Mouse (Mus musculus) forebrain, postnatal 0 days (tissue): Measurements from ENCODE around the gene Ddx19b. TPM values are rescaled to one million over a fixed set of nuclear protein-coding genes. Genes with fewer than 3 reads are reported as not detected.
"Not testable (repeated sequence)": the region's sequence is repeated elsewhere in the genome, so short reads cannot be mapped to it uniquely, and the experiment has no call there.

Experiments
- ATAC-seq: fragments of 200-750 bp; cut with Nextera tagmentation; 2 replicates; pipeline ENCODE4 v1.8.0; 2017; ENCODE audit warnings: mild to moderate bottlenecking, moderate library complexity
- DNase-seq: peaks from one replicate; pipeline ENCODE4 v3.0.0-alpha.2; 2015
- H3K27ac ChIP-seq: fragments of 300-500 bp; sonication (generic); 2 replicates; pipeline ENCODE4 v1.5.1; 2014; ENCODE audit warnings: low read depth, mild to moderate bottlenecking, antibody characterized with exemption, low read length, moderate library complexity, mixed read lengths
- H3K27me3 ChIP-seq: fragments of 300-500 bp; sonication (generic); 2 replicates; pipeline ENCODE4 v1.6.1; 2014; ENCODE audit warnings: mild to moderate bottlenecking, low read length, mixed read lengths; ENCODE audit not compliant: insufficient read depth
- H3K36me3 ChIP-seq: fragments of 300-500 bp; sonication (generic); 2 replicates; pipeline ENCODE4 v1.6.1; 2014; ENCODE audit warnings: mild to moderate bottlenecking, moderate library complexity; ENCODE audit not compliant: insufficient read depth
- H3K4me1 ChIP-seq: fragments of 300-500 bp; sonication (generic); 2 replicates; pipeline ENCODE4 v1.6.1; 2014; ENCODE audit warnings: antibody characterized with exemption; ENCODE audit not compliant: insufficient read depth
- H3K4me2 ChIP-seq: fragments of 300-500 bp; sonication (generic); 2 replicates; pipeline ENCODE4 v1.6.1; 2014; ENCODE audit warnings: low read depth, mild to moderate bottlenecking, moderate library complexity
- H3K4me3 ChIP-seq: fragments of 300-500 bp; sonication (generic); 2 replicates; pipeline ENCODE4 v1.5.1; 2014; ENCODE audit warnings: low read depth, low read length, mixed read lengths
- H3K9ac ChIP-seq: fragments of 300-500 bp; sonication (generic); 2 replicates; pipeline ENCODE4 v1.6.1; 2014; ENCODE audit warnings: mild to moderate bottlenecking
- H3K9me3 ChIP-seq: fragments of 300-500 bp; sonication (generic); 2 replicates; pipeline ENCODE4 v1.6.1; 2016; ENCODE audit warnings: low read length
- CTCF ChIP-seq: sonication (generic); IDR thresholded peaks from 2 replicates; pipeline ENCODE4 v1.5.1; 2016; ENCODE audit warnings: antibody characterized with exemption, control low read depth, low read depth
- WGBS: fragments of 180-500 bp; shearing (Covaris S2); extraction: QIAGEN DNeasy Blood & Tissue Kit; methylation state at CpG from one replicate; pipeline ENCODE4 v1.1.7; 2014; 5-methylcytosine and 5-hydroxymethylcytosine counted together
- polyA plus RNA-seq: library from polyadenylated mRNA; unstranded; fragments of >200 nt; fragmentation: Nextera tagmentation; extraction: Ambion mirVana; gene quantifications from 2 replicates; pipeline ENCODE4 v1.2.1, GENCODE M21; 2015
- total RNA-seq: library from RNA; depleted of rRNA; stranded (reverse); fragments of >200 nt; gene quantifications from 2 replicates; pipeline ENCODE4 v1.2.3, GENCODE M21; 2014

Ddx19b gene
- total and polyA plus RNA-seq, 2 experiments from 2014 or later: 5.5 to 16.8 TPM

DNA sequence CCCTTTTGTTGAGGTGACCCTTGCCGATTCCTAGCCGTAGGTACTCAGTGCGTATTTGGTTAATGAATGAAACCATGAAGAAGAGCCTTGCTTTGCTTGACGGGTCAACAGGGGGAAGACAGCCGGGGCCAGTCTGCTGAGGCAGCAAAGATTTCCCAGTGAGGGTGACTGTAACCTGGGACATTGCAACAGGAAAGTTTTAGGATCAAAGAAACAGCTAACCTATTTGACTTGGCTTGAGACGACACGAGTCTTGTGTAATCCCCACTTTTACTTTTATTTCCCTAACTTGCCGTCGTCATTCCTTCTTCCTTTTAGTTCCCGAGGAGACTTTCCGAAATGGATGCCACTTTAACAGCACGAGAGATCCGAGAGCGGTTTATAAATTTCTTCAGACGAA lies 5.0 kb upstream of the Ddx19b start:
- H3K4me1 ChIP-seq: peaks cover 8% of the 10 kb centered on the region
- no peaks in the 10 kb centered on the region for H3K9me3 ChIP-seq
- WGBS: 94% methylated on average over 15 of the region's 15 CpGs
- no peak overlapping the region for H3K9ac ChIP-seq
- H3K27ac ChIP-seq: no peak overlapping the region
- TF ChIP-seq CTCF: no peak
- no peak for DNase-seq
- ATAC-seq: no peak
- H3K36me3 ChIP-seq: peaks cover 37% of the 10 kb centered on the region
- no peak overlapping the region for H3K4me3 ChIP-seq
- no peak overlapping the region for H3K4me2 ChIP-seq
- no peaks in the 10 kb centered on the region for H3K27me3 ChIP-seq

DNA sequence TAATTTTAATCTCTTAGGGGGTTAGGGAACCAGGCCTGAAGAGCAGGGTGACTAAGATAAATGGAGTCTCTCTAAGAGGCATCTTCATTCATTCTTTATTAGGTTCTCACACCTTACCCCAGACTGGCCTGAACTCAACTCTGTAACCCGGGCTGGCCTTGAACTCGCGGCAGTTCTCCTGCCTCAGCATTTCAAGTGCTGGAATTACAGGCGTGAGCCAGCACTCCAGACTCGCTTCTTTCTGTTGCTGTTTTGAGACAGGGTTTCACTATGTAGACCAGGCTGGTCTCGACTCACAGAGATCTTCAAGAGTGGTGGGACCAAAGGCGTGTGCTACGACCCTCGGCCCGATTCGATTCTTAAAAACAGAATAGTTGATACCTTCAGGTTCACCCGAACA lies 2.7 kb upstream of the Ddx19b start:
- Histone ChIP-seq H3K9ac (peak overlapping the region; percentile 97), H3K9me3 (no peaks in the 10 kb centered on the region), H3K36me3 (peaks cover 22% of the 10 kb centered on the region), H3K4me2 (peak overlapping the region; percentile 46), H3K27me3 (no peaks in the 10 kb centered on the region), H3K27ac (peak overlapping the region; percentile 88), H3K4me3 (peak overlapping the region; percentile 80), H3K4me1 (peaks cover 8% of the 10 kb centered on the region)
- 24% methylated on average over 12 of the region's 12 CpGs for WGBS
- TF ChIP-seq CTCF: no peak
- DNase-seq: no peak
- no peak for ATAC-seq

DNA sequence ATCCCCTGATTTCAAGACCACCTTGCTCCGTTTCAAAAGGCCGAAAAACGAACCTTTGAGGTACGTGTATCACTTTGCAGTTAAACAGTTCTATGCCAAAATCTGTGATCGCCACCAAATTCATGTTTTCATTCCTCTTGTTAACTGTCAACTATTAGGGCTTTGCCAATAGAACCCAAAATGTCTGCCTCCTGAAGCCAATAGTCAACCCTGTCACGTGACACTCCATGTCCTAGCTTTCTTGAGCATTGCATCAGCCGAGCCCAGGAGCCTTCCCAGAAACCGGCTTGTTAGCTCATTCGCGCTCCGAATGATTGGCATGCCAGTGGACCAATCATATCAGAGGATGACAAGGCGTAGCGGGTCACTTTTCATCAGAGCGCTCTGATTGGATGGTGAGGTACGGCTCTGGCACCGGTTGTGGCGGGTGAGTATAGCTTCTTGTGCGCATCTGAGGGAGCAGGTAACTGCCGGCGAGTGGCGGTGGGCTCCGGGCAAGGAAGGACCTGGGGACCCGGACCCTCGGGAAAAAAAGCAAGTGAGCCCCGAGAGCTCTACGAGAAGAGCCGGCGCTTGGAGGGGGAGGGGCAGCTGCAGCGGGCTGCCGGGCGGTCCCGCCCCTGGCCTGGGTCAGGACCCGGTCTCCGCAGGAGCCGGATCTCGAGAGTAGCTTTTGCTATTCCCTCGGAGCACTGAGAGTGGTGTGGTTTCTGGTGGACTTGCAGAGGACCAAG lies 2.1 kb upstream of the Ddx19b start:
- no peak for TF ChIP-seq CTCF
- Histone ChIP-seq H3K4me3 (peak overlapping the region; percentile 80), H3K27ac (peak overlapping the region; percentile 88), H3K9ac (peak overlapping the region; percentile 97), H3K27me3 (no peaks in the 10 kb centered on the region), H3K36me3 (peaks cover 16% of the 10 kb centered on the region), H3K9me3 (no peaks in the 10 kb centered on the region), H3K4me2 (peak overlapping the region; percentile 46), H3K4me1 (peaks cover 8% of the 10 kb centered on the region)
- WGBS: 6% methylated on average over 37 of the region's 37 CpGs
- peak; percentile 100 for ATAC-seq
- peak; percentile 100 for DNase-seq

GRCm38 (mm10) chr8:111032916-111033315 lies 1.4 kb upstream of the Ddx19b start, which contains the start of gene Aars:
TSS of gene Aars (plus strand) at chr8:111033144.
- Histone ChIP-seq H3K4me1 (peaks cover 12% of the 10 kb centered on the region), H3K27me3 (no peaks in the 10 kb centered on the region), H3K27ac (peak within 1 kb of the TSS; percentile 88), H3K4me3 (peak within 1 kb of the TSS; percentile 80), H3K9ac (peak within 1 kb of the TSS; percentile 97), H3K4me2 (peak within 1 kb of the TSS; percentile 46), H3K36me3 (peaks cover 9% of the 10 kb centered on the region), H3K9me3 (no peaks in the 10 kb centered on the region)
- DNase-seq: no peak
- no peak for ATAC-seq
- 96% methylated on average over 7 of the region's 7 CpGs for WGBS
- TF ChIP-seq CTCF: no peak

DNA sequence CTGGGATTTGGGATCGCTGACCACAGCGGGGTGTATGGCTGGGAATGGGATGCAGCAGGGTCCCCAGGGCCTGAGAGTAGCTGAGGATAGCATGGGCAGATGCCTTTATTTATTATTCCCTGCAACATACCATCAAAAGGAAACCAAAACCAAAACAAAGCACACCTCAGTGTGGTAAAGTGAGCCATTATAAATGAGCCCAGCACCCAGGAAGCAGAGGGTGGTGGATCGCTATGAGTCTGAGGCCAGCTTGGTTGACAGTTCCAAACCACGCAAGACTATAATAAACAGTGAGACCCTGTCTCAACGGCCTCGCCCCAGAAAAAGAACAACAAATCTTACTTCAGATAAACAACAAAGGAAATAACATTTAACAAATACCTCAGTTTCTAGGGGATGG lies 1.5 kb downstream of the Ddx19b start:
- H3K4me3 ChIP-seq: no peak overlapping the region
- TF ChIP-seq CTCF: no peak
- H3K36me3 ChIP-seq: no peaks in the 10 kb centered on the region
- no peak for ATAC-seq
- H3K9ac ChIP-seq: no peak overlapping the region
- H3K9me3 ChIP-seq: no peaks in the 10 kb centered on the region
- WGBS: 82% methylated on average over 6 of the region's 6 CpGs
- H3K27ac ChIP-seq: no peak overlapping the region
- peaks cover 9% of the 10 kb centered on the region for H3K4me1 ChIP-seq
- no peaks in the 10 kb centered on the region for H3K27me3 ChIP-seq
- no peak overlapping the region for H3K4me2 ChIP-seq
- no peak for DNase-seq

GRCm38 (mm10) chr8:111029589-111029988 lies 2.0 kb downstream of the Ddx19b start:
- Histone ChIP-seq H3K27ac (no peak overlapping the region), H3K9me3 (no peaks in the 10 kb centered on the region), H3K4me1 (peaks cover 4% of the 10 kb centered on the region), H3K9ac (no peak overlapping the region), H3K4me2 (no peak overlapping the region), H3K4me3 (no peak overlapping the region), H3K36me3 (no peaks in the 10 kb centered on the region), H3K27me3 (no peaks in the 10 kb centered on the region)
- WGBS: 64% methylated on average over 4 of the region's 4 CpGs
- no peak for TF ChIP-seq CTCF
- ATAC-seq (no peak), DNase-seq (no peak)

GRCm38 (mm10) chr8:111027391-111027937 lies 4.1 kb downstream of the Ddx19b start:
- peak overlapping the region; percentile 75 for H3K4me3 ChIP-seq
- H3K27me3 ChIP-seq: no peaks in the 10 kb centered on the region
- no peaks in the 10 kb centered on the region for H3K9me3 ChIP-seq
- peaks cover 3% of the 10 kb centered on the region; the same call in 1 of the 2 replicates for H3K4me1 ChIP-seq
- peak overlapping the region; percentile 71 for H3K4me2 ChIP-seq
- TF ChIP-seq CTCF: no peak
- no peaks in the 10 kb centered on the region for H3K36me3 ChIP-seq
- ATAC-seq (peak; percentile 99), DNase-seq (peak; percentile 86)
- peak overlapping the region; percentile 78; the same call in 1 of the 2 replicates for H3K27ac ChIP-seq
- H3K9ac ChIP-seq: peak overlapping the region; percentile 84
- WGBS: under 1% methylated on average over 31 of the region's 31 CpGs

DNA sequence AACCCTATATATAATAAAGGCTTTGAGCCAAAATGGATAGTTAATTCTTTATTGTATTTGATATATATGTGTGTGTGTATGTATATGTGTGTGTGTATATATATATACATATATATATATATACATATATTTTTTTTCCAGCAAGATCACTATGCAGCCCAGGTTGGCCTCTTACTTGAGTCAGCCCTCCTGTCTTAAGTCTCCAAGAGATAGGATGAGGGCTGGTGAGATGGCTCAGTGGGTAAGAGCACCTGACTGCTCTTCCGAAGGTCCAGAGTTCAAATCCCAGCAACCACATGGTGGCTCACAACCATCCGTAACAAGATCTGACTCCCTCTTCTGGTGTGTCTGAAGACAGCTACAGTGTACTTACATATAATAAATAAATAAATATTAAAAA lies 4.9 kb downstream of the Ddx19b start:
- H3K9me3 ChIP-seq, H3K4me2 ChIP-seq, DNase-seq, H3K9ac ChIP-seq, ATAC-seq, H3K36me3 ChIP-seq, H3K4me1 ChIP-seq, H3K4me3 ChIP-seq, H3K27me3 ChIP-seq, H3K27ac ChIP-seq: not testable (repeated sequence)
- WGBS: 100% methylated on average over 1 of the region's 2 CpGs

DNA sequence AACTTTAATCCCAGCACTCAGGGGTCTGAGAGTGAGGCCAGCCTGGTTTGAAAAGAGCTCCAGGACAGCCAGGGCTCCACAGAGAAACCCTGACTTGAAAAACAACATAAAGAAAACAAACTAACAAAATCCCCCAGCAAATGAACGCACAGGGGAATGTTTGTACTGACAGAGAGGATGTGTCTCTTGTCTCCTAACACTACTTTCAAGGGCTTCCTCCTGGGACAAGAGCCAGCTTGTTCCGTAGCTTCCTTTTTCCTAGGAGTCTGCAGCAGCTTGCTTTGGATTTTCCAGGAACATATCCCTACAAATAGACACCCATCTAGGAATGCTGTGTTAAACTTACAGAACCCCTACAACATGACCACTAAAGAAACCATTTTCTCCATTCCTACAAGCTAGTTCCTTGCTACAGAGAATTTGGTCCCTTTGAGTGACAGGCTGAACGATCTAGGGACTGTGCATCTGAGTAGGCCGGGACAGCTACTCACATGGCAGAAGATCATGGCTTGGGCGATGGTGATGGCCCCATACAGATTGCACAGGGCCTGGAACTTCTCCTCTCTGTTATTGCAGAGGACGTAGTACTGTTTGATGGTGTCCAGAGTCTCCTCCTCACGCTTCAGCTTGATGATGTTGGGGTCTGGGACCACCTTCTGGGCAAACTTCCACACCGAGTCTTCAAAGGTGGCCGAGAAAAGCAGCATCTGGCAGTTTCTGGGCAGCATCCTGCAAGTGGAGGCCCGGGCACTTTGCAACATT lies 21.1 kb downstream of the Ddx19b start:
- not testable (repeated sequence) for H3K27ac ChIP-seq, H3K4me3 ChIP-seq, H3K4me2 ChIP-seq, H3K9me3 ChIP-seq, ATAC-seq, H3K4me1 ChIP-seq, H3K27me3 ChIP-seq, DNase-seq, H3K9ac ChIP-seq
- H3K36me3 ChIP-seq: peaks cover 53% of the 10 kb centered on the region
- 88% methylated on average over 8 of the region's 10 CpGs for WGBS
